Mouse (Mus musculus): Measurements from ENCODE around the gene Pigyl.

- TF ChIP-seq CTCF (IDR thresholded peaks at IDR 0.05; ENCODE audit: low read depth) (no peak), EP300 (IDR thresholded peaks at IDR 0.05; ENCODE audit: low read depth) (no peak)
These were observed 39.8 kb downstream of the Pigyl start for GRCm38 (mm10) chr9:22196412-22196811.

Data from heart, postnatal 0 days (tissue).